Mouse (Mus musculus) left cerebral cortex, postnatal 4 days (tissue): ENCODE results near the gene Mettl11b. TPM values are rescaled to one million over a fixed set of nuclear protein-coding genes. Genes with fewer than 3 reads are reported as not detected.
A peak's percentile ranks its signal among the peaks of the same experiment; 100 is the strongest.
"Not testable (repeated sequence)": the region's sequence is repeated elsewhere in the genome, so short reads cannot be mapped to it uniquely, and the experiment has no call there.

Source experiments
- DNase-seq: peaks from one replicate; pipeline ENCODE4 v3.0.0-alpha.2; 2022
- intact Hi-C: fragments of 180-260 bp; cut with DNase I; formaldehyde crosslinking; loops from one replicate; pipeline ENCODE4 v1.15.1; 2025
- total RNA-seq, 2 experiments: library from RNA; stranded (reverse); gene quantifications; 2 replicates each; pipeline ENCODE4 v1.2.3; 2021

Mettl11b gene
- under 1 TPM; 0.42 to 0.58 TPM for total RNA-seq

GRCm38 (mm10) chr1:163725106-163725759, at the start of gene Mettl11b:
Mettl11b (minus strand) TSS chr1:163725232.
- intact Hi-C loops: no loop called here
- no peak for DNase-seq

- intact Hi-C loops: no loop called here
- no peak for DNase-seq
Observed at GRCm38 (mm10) chr1:163757462-163758207, 32.6 kb upstream of the Mettl11b start.

- peak; percentile 24 for DNase-seq
- intact Hi-C loops: no loop called here
Observed at GRCm38 (mm10) chr1:163751360-163751992, 26.4 kb upstream of the Mettl11b start.

- intact Hi-C loops: no loop called here
- DNase-seq: no peak
Observed at GRCm38 (mm10) chr1:163737239-163737533, 12.2 kb upstream of the Mettl11b start.

GRCm38 (mm10) chr1:163736441-163737238, 11.6 kb upstream of the Mettl11b start:
- no peak for DNase-seq
- intact Hi-C loops: no loop called here

- intact Hi-C loops, DNase-seq: not testable (repeated sequence)
Observed at GRCm38 (mm10) chr1:163731166-163731565, 6.1 kb upstream of the Mettl11b start.

GRCm38 (mm10) chr1:163723913-163724312, 1.1 kb downstream of the Mettl11b start:
- DNase-seq: no peak
- intact Hi-C loops: no loop called here

GRCm38 (mm10) chr1:163708618-163709017, 16.4 kb downstream of the Mettl11b start:
- intact Hi-C loops: no loop called here

GRCm38 (mm10) chr1:163700571-163700970, 24.5 kb downstream of the Mettl11b start:
- intact Hi-C loops: no loop called here
- no peak for DNase-seq

More at GRCm38 (mm10) chr1:163708618-163709017, 16.4 kb downstream of the Mettl11b start:
- no peak for DNase-seq

- intact Hi-C loops: no loop called here
- DNase-seq: no peak
Observed at GRCm38 (mm10) chr1:163699702-163700101, 25.3 kb downstream of the Mettl11b start.

- DNase-seq: no peak
- intact Hi-C loops: no loop called here
Observed at GRCm38 (mm10) chr1:163691860-163692259, 33.2 kb downstream of the Mettl11b start.

GRCm38 (mm10) chr1:163682935-163683430, 42.0 kb downstream of the Mettl11b start:
- intact Hi-C loops: no loop called here
- no peak for DNase-seq

- intact Hi-C loops: no loop called here
- no peak for DNase-seq
Observed at GRCm38 (mm10) chr1:163682127-163682526, 42.9 kb downstream of the Mettl11b start.

- intact Hi-C loops: no loop called here
- no peak for DNase-seq
Observed at GRCm38 (mm10) chr1:163672866-163673265, 52.2 kb downstream of the Mettl11b start.

- intact Hi-C loops: no loop called here
- DNase-seq: no peak
Observed at GRCm38 (mm10) chr1:163671326-163671725, 53.7 kb downstream of the Mettl11b start.

- intact Hi-C loops: no loop called here
- DNase-seq: no peak
Observed at GRCm38 (mm10) chr1:163670702-163671101, 54.3 kb downstream of the Mettl11b start.

- no peak for DNase-seq
- intact Hi-C loops: no loop called here
Observed at GRCm38 (mm10) chr1:163669936-163670335, 55.1 kb downstream of the Mettl11b start.

- no peak for DNase-seq
- intact Hi-C loops: no loop called here
Observed at GRCm38 (mm10) chr1:163662416-163662815, 62.6 kb downstream of the Mettl11b start.

- intact Hi-C loops: no loop called here
Observed at GRCm38 (mm10) chr1:163658535-163658928, 66.5 kb downstream of the Mettl11b start.

GRCm38 (mm10) chr1:163657766-163658534, 67.1 kb downstream of the Mettl11b start:
- DNase-seq: no peak

More at GRCm38 (mm10) chr1:163658535-163658928, 66.5 kb downstream of the Mettl11b start:
- DNase-seq: no peak

More at GRCm38 (mm10) chr1:163657766-163658534, 67.1 kb downstream of the Mettl11b start:
- intact Hi-C loops: no loop called here
